Mouse (Mus musculus) forebrain, embryonic 10.5 days (tissue): ENCODE data around the gene Kdm2b. TPM values are rescaled to one million over a fixed set of nuclear protein-coding genes. Genes with fewer than 3 reads are reported as not detected.

Experiments
- DNase-seq: peaks from one replicate; pipeline ENCODE4 v3.0.0-alpha.2; 2017; ENCODE audit warnings: low spot score; ENCODE audit errors: extremely low spot score
- H3K27ac ChIP-seq: fragments of 300-500 bp; sonication (generic); 2 replicates; pipeline ENCODE4 v1.5.1; 2016; ENCODE audit warnings: mild to moderate bottlenecking
- H3K27me3 ChIP-seq: fragments of 300-500 bp; sonication (generic); 2 replicates; pipeline ENCODE4 v1.6.1; 2016; ENCODE audit warnings: mild to moderate bottlenecking; ENCODE audit not compliant: poor library complexity, severe bottlenecking
- H3K36me3 ChIP-seq: fragments of 300-500 bp; sonication (generic); replicated peaks from 2 replicates; pipeline ENCODE4 v1.6.1; 2016; ENCODE audit warnings: mild to moderate bottlenecking, moderate library complexity
- H3K4me1 ChIP-seq: fragments of 300-500 bp; sonication (generic); 2 replicates; pipeline ENCODE4 v1.6.1; 2016
- H3K4me3 ChIP-seq: fragments of 300-500 bp; sonication (generic); 2 replicates; pipeline ENCODE4 v1.5.1; 2016; ENCODE audit warnings: mild to moderate bottlenecking, moderate library complexity
- H3K9me3 ChIP-seq: fragments of 300-500 bp; sonication (generic); 2 replicates; pipeline ENCODE4 v1.6.1; 2016; ENCODE audit warnings: mild to moderate bottlenecking, moderate library complexity
- WGBS: fragments of 180-500 bp; shearing (Covaris S2); methylation state at CpG from one replicate; pipeline ENCODE4 v1.1.7; 2016; 5-methylcytosine and 5-hydroxymethylcytosine counted together
- polyA plus RNA-seq: library from polyadenylated mRNA; unstranded; fragments of >200 nt; fragmentation: Nextera tagmentation; extraction: Ambion mirVana; gene quantifications from 2 replicates; pipeline ENCODE4 v1.2.1, GENCODE M21; 2016

Gene Kdm2b
- polyA plus RNA-seq, 1 experiment from 2014 or later, result 83.4 TPM

- Histone ChIP-seq H3K27me3 (no peaks in the 10 kb centered on the region), H3K36me3 (peaks cover 83% of the 10 kb centered on the region), H3K27ac (no peak overlapping the region), H3K4me3 (no peak overlapping the region), H3K9me3 (no peaks in the 10 kb centered on the region), H3K4me1 (no peaks in the 10 kb centered on the region)
- no peak for DNase-seq
- 87% methylated on average over 3 of the region's 3 CpGs for WGBS
Measured at GRCm38 (mm10) chr5:122874359-122874758, 115.3 kb downstream of the Kdm2b start.

- 92% methylated on average over 2 of the region's 2 CpGs for WGBS
- Histone ChIP-seq H3K36me3 (peaks cover 83% of the 10 kb centered on the region), H3K27me3 (no peaks in the 10 kb centered on the region), H3K27ac (no peak overlapping the region), H3K4me1 (no peaks in the 10 kb centered on the region), H3K9me3 (no peaks in the 10 kb centered on the region), H3K4me3 (no peak overlapping the region)
- no peak for DNase-seq
Measured at GRCm38 (mm10) chr5:122873573-122873972, 116.0 kb downstream of the Kdm2b start.

GRCm38 (mm10) chr5:122872626-122873025, 117.0 kb downstream of the Kdm2b start:
- DNase-seq, result no peak
- Histone ChIP-seq H3K36me3 (peaks cover 83% of the 10 kb centered on the region), H3K4me1 (no peaks in the 10 kb centered on the region), H3K27ac (no peak overlapping the region), H3K27me3 (no peaks in the 10 kb centered on the region), H3K4me3 (no peak overlapping the region), H3K9me3 (no peaks in the 10 kb centered on the region)
- 93% methylated on average over 3 of the region's 3 CpGs for WGBS

DNA sequence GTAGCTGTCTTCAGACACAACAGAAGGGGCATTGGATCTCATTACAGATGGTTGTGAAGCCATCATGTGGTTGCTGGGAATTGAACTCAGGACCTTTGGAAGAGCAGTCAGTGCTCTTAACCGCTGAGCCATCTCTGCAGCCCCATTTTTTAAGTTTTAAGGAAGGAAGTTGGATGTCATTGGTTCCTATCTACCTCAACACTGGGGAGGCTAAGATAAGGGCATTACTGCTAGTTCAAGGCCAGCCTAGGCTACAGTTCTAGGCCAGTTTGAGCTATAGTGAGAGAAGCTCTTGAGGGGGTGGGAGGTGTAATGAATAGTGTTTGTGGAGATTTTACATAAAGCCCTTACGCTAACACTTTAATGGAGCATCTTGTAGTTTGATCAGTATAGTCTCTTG, 126.6 kb downstream of the Kdm2b start:
- WGBS, result 96% methylated on average over 2 of the region's 2 CpGs
- H3K27me3 ChIP-seq, result no peaks in the 10 kb centered on the region
- no peak overlapping the region for H3K27ac ChIP-seq
- H3K4me1 ChIP-seq, result no peaks in the 10 kb centered on the region
- DNase-seq, result no peak
- no peak overlapping the region for H3K4me3 ChIP-seq
- peaks cover 82% of the 10 kb centered on the region for H3K36me3 ChIP-seq
- no peaks in the 10 kb centered on the region for H3K9me3 ChIP-seq

DNA sequence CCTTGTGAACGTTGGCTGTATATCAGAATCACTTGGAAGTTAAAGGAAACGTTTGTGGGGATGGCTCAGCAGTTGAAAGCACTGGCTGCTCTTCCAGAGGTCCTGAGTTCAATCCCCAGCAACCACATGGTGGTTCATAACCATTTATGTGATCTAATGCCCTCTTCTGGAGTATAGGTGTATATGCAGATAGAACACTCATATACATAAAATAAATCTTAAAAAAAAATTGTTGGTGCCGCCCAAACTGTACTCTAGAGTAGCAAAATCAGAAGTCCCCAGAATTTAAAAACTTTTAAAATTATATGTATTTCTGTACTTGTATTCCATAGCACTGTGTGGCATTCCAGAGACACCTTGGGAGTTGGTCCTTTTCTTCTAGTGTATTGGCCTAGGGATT, 133.8 kb downstream of the Kdm2b start:
- WGBS, result 90% methylated on average over 3 of the region's 3 CpGs
- Histone ChIP-seq H3K9me3 (no peaks in the 10 kb centered on the region), H3K4me3 (no peak overlapping the region), H3K36me3 (peaks cover 34% of the 10 kb centered on the region), H3K4me1 (peaks cover 15% of the 10 kb centered on the region), H3K27me3 (no peaks in the 10 kb centered on the region), H3K27ac (no peak overlapping the region)
- DNase-seq, result no peak

- H3K4me1 ChIP-seq, result peaks cover 25% of the 10 kb centered on the region
- no peak overlapping the region for H3K4me3 ChIP-seq
- WGBS, result 87% methylated on average over 2 of the region's 2 CpGs
- H3K27ac ChIP-seq, result no peak overlapping the region
- DNase-seq, result no peak
- H3K36me3 ChIP-seq, result peaks cover 23% of the 10 kb centered on the region
- H3K27me3 ChIP-seq, result no peaks in the 10 kb centered on the region
- H3K9me3 ChIP-seq, result no peaks in the 10 kb centered on the region
Measured at GRCm38 (mm10) chr5:122852611-122853010, 137.0 kb downstream of the Kdm2b start.

GRCm38 (mm10) chr5:122850319-122851002, 139.2 kb downstream of the Kdm2b start:
- no peaks in the 10 kb centered on the region for H3K9me3 ChIP-seq
- WGBS, result under 1% methylated on average over 38 of the region's 38 CpGs
- peak overlapping the region; percentile 97 for H3K27ac ChIP-seq
- H3K4me3 ChIP-seq, result peak overlapping the region; percentile 81
- peaks cover 8% of the 10 kb centered on the region for H3K36me3 ChIP-seq
- H3K4me1 ChIP-seq, result peaks cover 25% of the 10 kb centered on the region
- DNase-seq, result no peak
- no peaks in the 10 kb centered on the region for H3K27me3 ChIP-seq

- Histone ChIP-seq H3K36me3 (peaks cover 4% of the 10 kb centered on the region), H3K4me1 (peaks cover 25% of the 10 kb centered on the region), H3K9me3 (no peaks in the 10 kb centered on the region), H3K27me3 (no peaks in the 10 kb centered on the region), H3K27ac (peak within 1 kb of the TSS; percentile 97), H3K4me3 (peak within 1 kb of the TSS; percentile 81)
- WGBS, result 2% methylated on average over 59 of the region's 61 CpGs
- peak; percentile 97 for DNase-seq
Measured at GRCm38 (mm10) chr5:122849521-122850318, 139.9 kb downstream of the Kdm2b start, which contains the start of gene Rnf34. Gene Rnf34 (plus strand): TSS chr5:122850048.

DNA sequence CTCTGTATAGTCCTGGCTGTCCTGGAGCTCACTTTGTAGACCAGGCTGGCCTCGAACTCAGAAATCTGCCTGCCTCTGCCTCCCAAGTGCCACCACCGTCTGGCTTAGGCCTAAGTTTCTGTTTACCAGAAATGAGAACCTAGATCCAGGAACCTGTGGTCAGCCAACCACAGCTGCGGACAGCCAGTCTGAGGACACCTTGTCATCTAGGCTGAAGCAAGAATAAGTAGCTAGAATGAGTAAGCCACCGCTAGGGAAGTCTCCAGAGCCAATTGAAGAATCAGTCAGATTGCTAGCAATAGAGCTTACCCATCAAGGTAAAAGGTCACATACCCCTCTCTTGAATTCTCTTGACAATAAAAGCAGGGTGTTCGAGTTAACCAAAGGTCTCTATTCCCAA, 145.8 kb downstream of the Kdm2b start:
- H3K27me3 ChIP-seq, result no peaks in the 10 kb centered on the region
- H3K9me3 ChIP-seq, result no peaks in the 10 kb centered on the region
- H3K4me3 ChIP-seq, result no peak overlapping the region
- 89% methylated on average over 5 of the region's 5 CpGs for WGBS
- no peak for DNase-seq
- no peak overlapping the region for H3K27ac ChIP-seq
- no peaks in the 10 kb centered on the region for H3K36me3 ChIP-seq
- no peaks in the 10 kb centered on the region for H3K4me1 ChIP-seq

- Histone ChIP-seq H3K4me1 (no peaks in the 10 kb centered on the region), H3K27ac (no peak overlapping the region), H3K27me3 (no peaks in the 10 kb centered on the region), H3K36me3 (no peaks in the 10 kb centered on the region), H3K9me3 (peaks cover 4% of the 10 kb centered on the region; the same call in 1 of the 2 replicates), H3K4me3 (no peak overlapping the region)
- DNase-seq, result no peak
- 85% methylated on average over 2 of the region's 2 CpGs for WGBS
Measured at GRCm38 (mm10) chr5:122841126-122841525, 148.5 kb downstream of the Kdm2b start.

- no peaks in the 10 kb centered on the region for H3K27me3 ChIP-seq
- no peak for DNase-seq
- no peaks in the 10 kb centered on the region for H3K36me3 ChIP-seq
- H3K4me1 ChIP-seq, result no peaks in the 10 kb centered on the region
- no peak overlapping the region for H3K27ac ChIP-seq
- 84% methylated on average over 10 of the region's 10 CpGs for WGBS
- no peak overlapping the region for H3K4me3 ChIP-seq
- H3K9me3 ChIP-seq, result peaks cover 2% of the 10 kb centered on the region; the same call in 1 of the 2 replicates
Measured at GRCm38 (mm10) chr5:122832996-122833395, 156.6 kb downstream of the Kdm2b start.

GRCm38 (mm10) chr5:122832536-122832935, 157.1 kb downstream of the Kdm2b start:
- no peaks in the 10 kb centered on the region for H3K4me1 ChIP-seq
- H3K9me3 ChIP-seq, result no peaks in the 10 kb centered on the region
- no peak overlapping the region for H3K4me3 ChIP-seq
- no peaks in the 10 kb centered on the region for H3K27me3 ChIP-seq
- WGBS, result 87% methylated on average over 10 of the region's 10 CpGs
- no peaks in the 10 kb centered on the region for H3K36me3 ChIP-seq
- no peak overlapping the region for H3K27ac ChIP-seq
- no peak for DNase-seq

- 87% methylated on average over 8 of the region's 8 CpGs for WGBS
- H3K36me3 ChIP-seq, result no peaks in the 10 kb centered on the region
- no peak overlapping the region for H3K27ac ChIP-seq
- no peaks in the 10 kb centered on the region for H3K27me3 ChIP-seq
- no peak for DNase-seq
- H3K9me3 ChIP-seq, result no peaks in the 10 kb centered on the region
- H3K4me1 ChIP-seq, result peaks cover 10% of the 10 kb centered on the region
- H3K4me3 ChIP-seq, result no peak overlapping the region
Measured at GRCm38 (mm10) chr5:122825099-122825498, 164.5 kb downstream of the Kdm2b start.
